Mouse (Mus musculus) embryonic fibroblast, embryonic 13.5 days (primary cell): ENCODE results near the gene Nup50. TPM values are rescaled to one million over a fixed set of nuclear protein-coding genes. Genes with fewer than 3 reads are reported as not detected.

Experiments used
- H3K27ac ChIP-seq: 2 replicates; pipeline ENCODE4 v1.5.1; 2012; ENCODE audit warnings: low read length, control low read depth, inconsistent platforms; ENCODE audit not compliant: insufficient read depth
- H3K4me1 ChIP-seq: 2 replicates; pipeline ENCODE4 v1.6.1; 2011; ENCODE audit warnings: low read length; ENCODE audit not compliant: control insufficient read depth, insufficient read depth
- H3K4me3 ChIP-seq: 2 replicates; pipeline ENCODE4 v1.5.1; 2011; ENCODE audit warnings: mild to moderate bottlenecking, control low read depth, low read length; ENCODE audit not compliant: insufficient read depth
- CTCF ChIP-seq: IDR thresholded peaks from 2 replicates; pipeline ENCODE4 v1.5.1; 2011; ENCODE audit warnings: mild to moderate bottlenecking, control low read depth, low read length, moderate library complexity, borderline replicate concordance; ENCODE audit not compliant: insufficient read depth
- POLR2A ChIP-seq: IDR thresholded peaks from 2 replicates; pipeline ENCODE4 v1.6.1; 2011; ENCODE audit warnings: low read depth, mild to moderate bottlenecking, control low read depth, low read length, moderate library complexity
- polyA plus RNA-seq: library from polyadenylated mRNA; stranded (reverse); fragments of >200 nt; gene quantifications from 2 replicates; pipeline ENCODE4 v1.2.4, GENCODE M21; 2011; ENCODE audit warnings: low read depth; ENCODE audit not compliant: missing spikeins, insufficient read length

Gene Nup50
- polyA plus RNA-seq, 1 experiment = 45.7 TPM

- no peak overlapping the region for H3K27ac ChIP-seq
- H3K4me1 ChIP-seq = no peaks in the 10 kb centered on the region
- H3K4me3 ChIP-seq = no peak overlapping the region
- TF ChIP-seq POLR2A (no peak), CTCF (no peak)
Measured at GRCm38 (mm10) chr15:84913201-84913600, 10.0 kb upstream of the Nup50 start.

GRCm38 (mm10) chr15:84919938-84920337, 3.3 kb upstream of the Nup50 start, which contains the start of gene Gm29666:
TSS of gene Gm29666 (minus strand) at chr15:84920038.
- TF ChIP-seq CTCF (no peak), POLR2A (no peak)

GRCm38 (mm10) chr15:84923508-84924181, 434 bp downstream of the Nup50 start:
- peak overlapping the region; percentile 88 for H3K27ac ChIP-seq
- TF ChIP-seq POLR2A = no peak; the same call in 1 of the 2 replicates
- no peak for TF ChIP-seq CTCF
- H3K4me3 ChIP-seq = peak overlapping the region; percentile 69
- H3K4me1 ChIP-seq = no peaks in the 10 kb centered on the region; the same call in 1 of the 2 replicates

More at GRCm38 (mm10) chr15:84919938-84920337, 3.3 kb upstream of the Nup50 start, which contains the start of gene Gm29666:
- no peak within 1 kb of the TSS for H3K27ac ChIP-seq
- no peak within 1 kb of the TSS for H3K4me3 ChIP-seq
- no peaks in the 10 kb centered on the region; the same call in 1 of the 2 replicates for H3K4me1 ChIP-seq

- H3K4me3 ChIP-seq = peak overlapping the region; percentile 69
- no peaks in the 10 kb centered on the region; the same call in 1 of the 2 replicates for H3K4me1 ChIP-seq
- TF ChIP-seq POLR2A (no peak), CTCF (no peak)
- peak overlapping the region; percentile 25; the same call in 1 of the 2 replicates for H3K27ac ChIP-seq
Measured at GRCm38 (mm10) chr15:84924781-84925315, 1.6 kb downstream of the Nup50 start.

DNA sequence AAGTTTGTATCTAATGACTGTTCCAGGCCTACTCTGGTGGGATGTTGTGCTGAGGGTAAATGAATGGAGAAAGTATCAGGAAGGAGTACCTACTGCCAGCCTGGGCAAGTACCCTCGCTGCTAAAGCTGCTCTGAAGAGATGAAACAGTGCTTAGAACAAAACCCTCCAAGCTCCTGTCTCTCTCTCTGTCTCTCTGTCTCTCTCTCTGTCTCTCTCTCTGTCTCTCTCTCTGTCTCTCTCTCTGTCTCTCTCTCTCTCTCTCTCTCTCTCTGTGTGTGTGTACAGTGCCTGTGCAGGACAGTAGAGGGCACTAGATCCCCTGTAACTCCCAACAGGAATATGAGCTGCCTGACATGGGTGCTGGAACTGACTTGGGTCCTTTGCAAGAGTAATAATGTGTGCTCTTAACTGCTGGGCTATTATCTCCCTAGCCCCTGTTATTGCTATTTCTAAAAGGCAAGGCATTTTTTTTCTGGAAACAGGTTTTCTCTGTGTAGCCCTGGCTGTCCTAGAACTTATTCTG, 2.3 kb downstream of the Nup50 start:
- peak overlapping the region; percentile 30 for H3K4me3 ChIP-seq
- TF ChIP-seq CTCF = no peak
- TF ChIP-seq POLR2A = no peak
- no peaks in the 10 kb centered on the region; the same call in 1 of the 2 replicates for H3K4me1 ChIP-seq
- H3K27ac ChIP-seq = no peak overlapping the region

DNA sequence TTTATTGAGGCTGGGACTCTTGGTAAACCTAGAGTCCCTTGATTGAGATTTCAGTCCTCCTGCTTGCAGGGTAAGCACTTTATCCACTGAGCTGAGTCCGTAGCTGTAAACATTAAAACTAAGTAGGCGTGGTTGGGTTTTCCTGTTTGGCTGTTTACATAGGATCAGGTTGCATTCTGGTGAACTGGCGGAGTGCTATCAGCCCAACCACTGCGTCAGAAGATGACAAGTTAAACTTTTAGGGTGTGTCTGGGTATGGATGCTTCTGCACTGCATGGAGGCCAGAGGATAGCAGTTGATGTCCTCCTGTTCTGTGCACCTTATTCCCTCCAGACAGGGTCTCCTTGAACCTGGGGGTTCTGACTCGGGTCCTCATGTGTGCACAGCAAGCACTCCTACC, 9.1 kb downstream of the Nup50 start:
- H3K27ac ChIP-seq = no peak overlapping the region
- H3K4me3 ChIP-seq = no peak overlapping the region

GRCm38 (mm10) chr15:84934901-84935300, 11.7 kb downstream of the Nup50 start:
- no peak overlapping the region for H3K4me3 ChIP-seq
- TF ChIP-seq CTCF (no peak), POLR2A (no peak)
- H3K4me1 ChIP-seq = no peaks in the 10 kb centered on the region
- H3K27ac ChIP-seq = no peak overlapping the region

More for the DNA sequence above, 9.1 kb downstream of the Nup50 start:
- TF ChIP-seq CTCF = no peak
- no peak for TF ChIP-seq POLR2A
- no peaks in the 10 kb centered on the region for H3K4me1 ChIP-seq

DNA sequence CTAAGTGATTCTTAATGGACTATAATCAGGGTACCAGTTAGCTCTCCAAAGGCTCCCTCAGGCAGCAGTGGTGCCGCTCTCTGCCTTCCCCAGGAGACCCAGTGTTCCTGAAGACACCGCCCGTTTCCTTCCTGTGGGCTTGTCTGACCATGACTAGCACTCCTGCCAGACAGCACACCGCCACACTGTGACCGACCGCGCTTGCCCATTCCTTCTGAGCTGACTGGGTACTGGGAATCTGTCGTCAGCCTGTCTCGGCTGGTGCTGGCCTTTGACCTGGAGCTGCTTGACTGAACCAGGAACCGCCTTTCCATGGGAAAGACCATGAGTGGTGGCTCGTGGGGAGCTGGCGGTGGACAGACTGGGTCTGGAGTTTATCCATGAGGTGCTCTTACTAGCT, 16.9 kb downstream of the Nup50 start:
- Histone ChIP-seq H3K4me3 (no peak overlapping the region), H3K4me1 (no peaks in the 10 kb centered on the region), H3K27ac (no peak overlapping the region)
- TF ChIP-seq CTCF (no peak), POLR2A (no peak)

DNA sequence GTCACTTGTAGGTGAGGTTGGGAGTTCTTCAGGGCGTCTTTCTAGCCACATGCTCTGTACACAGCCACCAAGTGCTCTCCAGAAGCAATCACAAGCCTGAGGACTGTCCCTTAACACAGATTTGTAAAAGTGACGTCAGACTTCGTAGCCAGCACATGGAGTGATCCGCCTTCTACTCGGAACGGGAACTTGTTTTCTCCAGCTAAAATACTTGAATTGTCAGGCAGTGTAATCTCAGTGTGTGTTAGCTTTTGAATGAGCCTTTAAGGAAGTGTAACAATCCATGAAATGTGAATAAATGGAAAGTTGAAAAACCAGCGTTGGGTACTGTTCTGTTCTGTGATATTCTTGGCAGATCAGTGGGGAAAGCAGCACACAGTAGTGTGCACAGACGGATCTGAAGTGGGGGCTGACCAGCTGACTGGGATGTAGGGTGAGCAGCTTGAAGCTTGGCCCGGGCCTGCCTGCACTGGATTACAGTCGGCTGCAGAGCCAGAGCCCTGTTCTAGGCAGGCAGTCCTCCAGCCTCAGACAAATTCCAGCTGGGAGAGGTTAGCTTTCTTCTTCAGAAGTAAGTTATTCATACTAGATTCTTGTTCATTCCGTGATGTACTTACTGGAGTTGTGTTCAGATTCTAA, 19.6 kb downstream of the Nup50 start:
- Histone ChIP-seq H3K4me3 (no peak overlapping the region), H3K27ac (no peak overlapping the region), H3K4me1 (no peaks in the 10 kb centered on the region)
- TF ChIP-seq POLR2A (no peak), CTCF (no peak)
